Mouse (Mus musculus): ENCODE data around the gene Patz1.

Gene Patz1

DNA sequence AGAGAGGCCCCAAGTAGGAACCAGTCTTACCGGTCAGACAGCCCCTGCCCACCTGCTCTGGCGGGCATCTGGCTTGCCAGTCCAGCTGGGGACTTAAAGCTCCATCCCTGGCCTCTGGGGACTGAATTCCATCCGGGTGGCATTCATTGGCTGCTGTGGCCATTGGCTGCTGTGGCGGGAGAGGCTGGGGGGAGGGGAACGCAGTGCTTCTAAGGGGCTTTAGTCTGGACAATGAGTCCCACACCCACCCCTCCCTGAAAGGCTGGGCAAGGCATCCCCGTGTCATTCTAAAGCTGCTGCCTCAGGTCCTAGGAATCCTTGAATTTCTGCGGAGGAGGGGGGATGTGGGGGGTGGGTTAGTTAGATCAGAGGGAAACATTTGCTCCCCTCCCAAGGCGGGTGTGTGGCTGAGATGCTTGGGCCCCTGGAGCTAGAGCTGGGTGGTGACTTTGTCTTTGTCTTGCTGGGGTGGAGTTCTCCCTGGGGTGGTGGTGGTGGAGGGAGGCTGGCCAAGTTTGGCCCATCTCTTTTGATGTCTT is 4.1 kb downstream of the Patz1 start:
- no peak for DNase-seq

DNA sequence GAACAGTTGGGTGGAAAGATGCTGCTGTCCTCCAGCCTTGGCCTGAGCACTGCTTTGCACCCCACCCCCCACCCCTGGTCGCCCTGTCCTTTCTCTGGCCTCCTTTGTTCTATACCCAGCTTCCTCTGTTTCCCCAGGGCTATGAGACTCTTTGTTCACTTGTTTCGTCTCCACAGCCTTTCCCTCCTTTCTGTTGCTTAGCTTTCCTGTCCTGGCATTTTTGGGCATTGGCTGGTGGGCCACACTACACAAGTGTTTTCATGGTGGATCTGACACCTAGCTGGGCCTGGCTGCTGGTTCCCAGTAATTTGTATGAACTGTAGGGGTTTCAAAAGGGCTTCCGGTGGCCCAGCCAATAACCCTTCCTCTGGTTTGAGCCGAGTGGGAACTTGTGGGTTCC is 4.7 kb downstream of the Patz1 start:
- DNase-seq: no peak

DNA sequence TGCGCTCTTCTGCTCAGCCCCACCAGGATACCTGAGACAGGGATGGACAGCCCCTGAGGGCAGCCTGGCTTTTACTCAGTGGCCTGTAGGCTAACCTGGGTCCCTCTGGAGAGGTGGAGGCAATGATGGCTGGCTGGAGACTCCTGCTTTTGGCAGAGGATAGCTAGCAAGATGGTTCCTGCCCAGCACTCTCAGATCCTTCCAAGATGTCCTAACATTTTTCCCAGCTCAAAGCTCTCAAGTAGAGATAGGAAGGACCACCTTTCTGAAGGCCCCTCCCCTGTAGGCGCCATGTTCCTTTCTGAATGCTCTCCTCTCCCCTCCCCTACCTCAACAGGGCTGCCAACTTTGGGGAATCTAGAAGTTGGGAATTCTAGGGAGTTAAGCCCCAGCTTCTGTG is 6.0 kb downstream of the Patz1 start:
- DNase-seq: no peak

DNA sequence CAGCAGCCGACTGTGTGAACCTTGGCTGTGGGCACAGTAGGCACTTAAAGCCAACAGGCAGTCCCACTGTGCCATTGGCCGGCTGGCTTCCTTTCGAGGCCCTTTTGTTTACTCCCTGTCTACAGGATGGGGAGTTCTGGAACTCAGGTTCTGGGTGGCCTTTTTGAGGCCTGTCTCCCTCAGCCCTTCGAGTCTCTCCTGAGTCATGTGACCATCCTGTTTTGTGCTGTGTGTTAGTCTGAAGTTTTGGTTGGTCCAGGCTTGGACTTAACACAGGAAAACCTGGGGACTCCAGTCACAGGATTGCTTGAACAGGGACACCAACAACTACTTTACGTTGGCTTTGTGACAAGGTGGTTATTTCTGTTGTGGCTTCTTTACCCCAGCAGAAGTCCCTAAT is 7.4 kb downstream of the Patz1 start:
- DNase-seq: no peak

DNA sequence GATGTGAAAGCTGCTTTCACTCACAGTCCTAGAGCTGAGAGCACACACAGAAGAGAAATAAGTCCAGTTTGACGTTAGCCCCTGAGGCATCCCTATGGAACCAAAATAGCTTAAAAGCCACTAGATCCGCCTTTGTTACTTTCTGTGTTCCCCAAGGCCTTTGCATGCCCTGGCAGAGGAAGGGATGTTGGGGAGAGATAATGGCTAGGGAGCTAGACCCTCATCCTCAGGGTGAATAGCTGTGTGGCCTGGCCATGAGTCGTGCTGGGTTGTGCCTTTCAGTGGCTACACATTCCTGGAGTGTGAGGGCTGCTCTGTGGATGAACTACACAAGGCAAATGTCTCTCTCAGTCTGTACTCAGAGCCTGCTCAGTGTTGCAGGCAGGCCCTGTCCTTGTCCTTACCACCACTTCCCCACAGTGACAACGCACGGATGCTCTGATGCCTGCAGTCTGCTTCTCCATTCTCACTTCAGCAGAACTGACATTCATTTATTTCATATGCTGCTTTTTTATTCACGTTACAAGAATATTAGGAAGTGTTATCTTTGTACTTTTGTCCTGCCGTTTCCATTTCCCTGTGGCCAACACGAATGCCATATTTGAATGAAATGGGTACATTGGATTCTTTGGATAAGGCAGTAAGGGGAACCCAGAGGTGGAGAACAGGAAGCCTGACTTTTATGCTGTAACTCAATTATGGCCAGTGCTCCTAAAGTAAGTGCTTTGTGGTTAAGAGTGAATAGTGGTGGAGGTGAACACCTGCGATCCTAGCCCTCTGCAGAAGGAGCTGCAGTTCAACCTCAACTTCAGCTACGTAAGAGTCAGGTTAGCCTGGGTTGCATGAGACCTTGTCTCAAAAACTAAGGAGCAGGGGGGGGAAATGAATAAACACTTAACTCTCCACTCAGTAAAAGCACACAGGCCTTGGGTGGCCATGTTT is 9.5 kb downstream of the Patz1 start:
- no peak for DNase-seq

DNA sequence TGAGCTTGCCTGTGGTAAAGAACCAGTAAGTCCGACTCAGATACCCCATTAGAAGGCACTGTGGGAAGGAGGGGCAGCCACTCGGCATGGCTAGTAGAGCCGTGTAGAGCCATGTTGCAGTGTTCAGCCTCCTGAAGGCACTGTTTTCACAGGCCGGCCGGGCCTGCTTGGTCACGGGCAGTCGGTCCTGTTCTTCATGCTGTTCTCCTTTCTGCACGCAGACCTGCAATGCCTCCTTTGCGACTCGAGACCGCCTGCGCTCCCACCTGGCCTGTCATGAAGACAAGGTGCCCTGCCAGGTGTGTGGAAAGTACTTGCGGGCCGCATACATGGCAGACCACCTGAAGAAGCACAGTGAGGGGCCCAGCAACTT is 10.1 kb downstream of the Patz1 start:
- DNase-seq: no peak

DNA sequence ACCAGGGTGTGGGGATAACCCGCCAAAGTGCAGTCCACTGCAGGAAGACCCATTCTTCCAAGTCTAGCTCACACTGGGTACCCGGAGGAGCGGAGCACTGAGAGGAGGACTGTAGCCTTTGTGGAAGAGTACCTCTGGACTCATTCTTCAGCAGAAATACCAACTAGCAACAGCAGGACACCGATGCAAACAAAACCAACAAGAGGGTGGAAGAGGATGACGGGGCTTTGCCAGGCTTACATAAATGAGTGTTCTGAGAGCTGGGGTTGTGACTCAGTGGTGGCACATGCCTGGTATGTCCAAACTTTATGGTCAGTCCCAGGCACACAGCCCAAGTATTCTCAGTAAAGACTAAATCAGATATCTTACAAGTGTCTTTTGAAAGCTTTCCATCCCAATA is 12.4 kb downstream of the Patz1 start:
- DNase-seq: no peak

DNA sequence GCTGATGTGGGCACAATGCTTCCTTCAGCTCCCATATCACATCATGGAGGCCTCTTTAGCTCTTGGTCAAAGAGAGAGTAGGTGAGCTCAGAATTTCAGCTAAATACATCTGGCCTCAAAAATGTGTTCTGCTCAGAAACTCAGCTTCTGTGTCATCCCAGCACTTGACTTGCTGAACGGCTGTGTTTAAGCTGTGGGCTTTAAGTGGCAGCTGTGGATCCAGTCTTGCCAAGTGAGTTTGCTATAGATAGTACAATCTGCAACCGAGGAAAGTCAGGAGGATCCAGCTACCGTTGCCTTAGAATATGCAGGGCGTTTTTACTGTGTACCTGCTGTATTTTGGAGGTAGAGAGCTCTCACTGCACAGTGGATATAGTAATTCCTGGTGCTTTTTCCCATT is 13.7 kb downstream of the Patz1 start:
- peak; percentile 48 for DNase-seq

DNA sequence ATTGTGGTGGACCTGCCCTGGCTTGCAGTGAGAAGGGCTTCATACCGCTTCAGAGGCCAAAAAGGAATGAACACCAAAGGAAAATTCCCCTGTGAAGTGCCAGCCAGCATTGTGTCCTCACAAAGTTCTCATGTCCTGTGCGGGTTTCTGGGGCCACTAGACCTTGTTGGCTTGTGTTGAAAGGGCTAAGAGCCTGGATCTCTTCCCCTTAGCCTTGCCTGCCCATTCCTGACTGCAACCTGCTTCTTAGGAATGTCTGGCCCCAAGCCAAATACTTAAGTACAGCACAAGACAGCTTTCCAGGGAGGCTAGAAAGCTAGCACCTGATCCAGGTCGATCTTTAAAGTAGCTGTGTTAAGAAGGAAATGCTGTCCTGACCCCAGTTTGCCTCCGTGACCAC is 14.1 kb downstream of the Patz1 start:
- no peak for DNase-seq

DNA sequence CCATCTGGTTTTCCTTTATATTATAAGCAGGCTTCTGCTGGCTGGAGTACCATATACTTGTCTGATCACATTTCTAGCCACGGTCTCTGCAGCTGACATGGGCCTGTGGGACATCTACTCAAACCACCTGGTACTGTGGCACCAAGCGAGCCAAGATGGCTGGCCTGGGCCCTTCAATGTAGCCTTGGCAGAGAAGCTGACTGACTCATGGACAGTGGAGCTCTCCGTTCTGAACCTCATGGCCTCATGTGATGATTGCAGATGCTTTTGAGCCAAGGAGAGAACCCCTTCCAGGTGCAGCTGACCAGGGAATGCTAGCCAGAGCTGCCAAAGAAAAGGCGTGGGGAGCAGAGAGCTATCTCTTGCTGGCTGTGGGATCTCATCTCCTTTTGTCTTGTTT is 17.1 kb downstream of the Patz1 start:
- DNase-seq: no peak

DNA sequence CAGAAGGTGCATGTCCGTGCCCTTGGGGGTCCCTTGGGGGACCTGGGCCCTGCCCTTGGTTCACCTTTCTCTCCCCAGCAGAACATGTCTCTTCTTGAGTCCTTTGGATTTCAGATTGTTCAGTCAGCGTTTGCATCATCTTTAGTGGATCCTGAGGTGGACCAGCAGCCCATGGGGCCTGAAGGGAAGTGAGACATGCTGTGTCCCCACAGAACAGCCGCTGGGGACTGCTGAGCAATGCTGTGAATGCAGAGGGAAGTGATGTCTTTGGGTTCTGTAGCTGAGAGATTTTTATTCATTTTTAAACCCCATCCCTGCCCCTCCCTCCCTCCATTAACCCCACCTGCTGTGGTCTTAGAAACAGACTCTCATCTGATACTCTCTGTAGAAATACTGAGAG is 19.2 kb downstream of the Patz1 start:
- DNase-seq: no peak

DNA sequence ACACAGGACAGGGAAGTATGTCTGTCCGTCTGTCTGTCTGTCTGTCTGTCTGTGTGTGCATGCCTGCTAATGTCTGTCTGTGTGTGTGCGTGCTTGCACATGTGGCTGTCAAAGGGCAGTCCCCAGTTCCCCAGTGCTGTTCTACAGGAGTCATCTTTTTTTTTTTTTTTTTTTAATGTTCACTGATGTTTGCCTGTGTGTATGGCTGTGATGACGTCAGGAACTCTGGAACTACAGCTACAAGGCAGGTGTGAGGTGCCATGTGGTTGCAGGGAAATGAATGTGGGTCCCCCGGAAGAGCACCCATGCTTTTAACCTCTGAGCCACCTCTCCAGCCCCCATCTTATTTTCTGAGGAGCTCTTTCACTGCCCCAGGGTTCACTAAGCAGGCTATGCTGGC is 21.2 kb downstream of the Patz1 start:
- DNase-seq: no peak

DNA sequence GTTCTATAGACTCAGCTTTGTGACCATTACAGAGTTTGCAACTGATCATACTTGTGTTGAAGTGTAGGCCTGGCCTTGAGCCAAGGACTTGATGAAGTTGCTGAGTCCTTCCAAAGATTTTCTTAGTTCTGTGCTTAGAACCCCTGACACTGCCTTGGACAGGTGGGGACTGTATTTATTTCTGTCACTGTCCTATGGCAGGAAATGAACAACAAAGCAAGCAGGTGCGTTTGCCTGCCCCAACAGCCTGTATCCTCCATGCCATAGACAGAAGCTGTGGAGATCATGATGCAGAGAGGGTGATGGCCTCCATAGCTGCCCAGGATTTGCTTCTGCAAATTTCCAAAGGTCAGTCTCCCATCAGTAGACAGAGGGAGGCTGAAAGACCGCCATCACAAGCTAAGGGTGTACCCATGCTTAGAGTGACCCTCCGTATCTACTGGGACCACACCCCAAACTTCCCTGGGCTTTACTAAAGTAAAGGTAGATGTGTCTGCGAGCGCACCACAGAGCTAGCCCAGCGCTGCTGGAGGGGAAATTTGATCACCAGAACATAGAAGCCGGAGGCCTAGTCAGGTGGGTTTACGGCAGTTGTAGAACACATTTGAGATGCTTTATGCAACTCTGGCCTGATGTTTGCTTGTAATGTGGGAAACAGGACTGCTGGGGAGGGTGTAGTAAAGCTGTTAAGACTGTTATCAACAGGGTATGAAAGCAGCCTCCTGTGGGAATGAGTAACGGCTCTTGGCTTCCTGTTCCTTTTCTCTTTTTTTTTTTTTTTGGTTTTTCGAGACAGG is 22.3 kb downstream of the Patz1 start:
- no peak for DNase-seq

DNA sequence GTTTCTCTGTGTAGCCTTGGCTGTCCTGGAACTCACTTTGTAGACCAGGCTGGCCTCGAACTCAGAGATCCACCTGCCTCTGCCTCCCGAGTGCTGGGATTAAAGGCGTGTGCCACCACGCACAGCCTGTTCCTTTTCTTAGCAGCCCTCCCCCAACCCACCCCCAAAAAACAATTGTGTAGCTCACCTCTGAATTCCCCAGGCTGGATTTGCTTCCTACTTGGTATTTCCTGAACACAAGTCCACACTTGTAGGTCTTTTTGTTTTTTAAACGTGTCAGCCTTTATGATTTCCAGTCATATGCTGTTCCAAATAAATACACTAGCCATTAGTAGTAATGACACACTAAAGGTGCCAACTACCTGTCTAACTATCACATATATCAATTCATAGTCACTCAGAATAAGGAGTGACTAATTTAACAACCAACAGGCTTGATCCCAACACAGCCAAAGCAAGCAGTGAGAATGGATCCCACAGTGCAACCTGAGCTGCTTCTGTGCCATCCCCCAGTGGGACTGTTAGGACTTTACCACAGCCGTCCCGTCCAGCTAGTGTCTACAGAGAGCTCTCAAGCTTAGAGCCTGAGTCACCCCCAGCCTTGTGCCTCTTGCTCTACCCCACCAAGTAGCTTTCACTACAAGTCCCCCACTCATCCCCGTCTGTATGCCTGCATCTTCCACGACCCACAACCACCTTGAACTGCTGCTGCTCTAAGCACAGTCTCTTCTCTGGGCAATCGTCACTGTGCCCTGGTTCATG is 23.1 kb downstream of the Patz1 start:
- no peak for DNase-seq

DNA sequence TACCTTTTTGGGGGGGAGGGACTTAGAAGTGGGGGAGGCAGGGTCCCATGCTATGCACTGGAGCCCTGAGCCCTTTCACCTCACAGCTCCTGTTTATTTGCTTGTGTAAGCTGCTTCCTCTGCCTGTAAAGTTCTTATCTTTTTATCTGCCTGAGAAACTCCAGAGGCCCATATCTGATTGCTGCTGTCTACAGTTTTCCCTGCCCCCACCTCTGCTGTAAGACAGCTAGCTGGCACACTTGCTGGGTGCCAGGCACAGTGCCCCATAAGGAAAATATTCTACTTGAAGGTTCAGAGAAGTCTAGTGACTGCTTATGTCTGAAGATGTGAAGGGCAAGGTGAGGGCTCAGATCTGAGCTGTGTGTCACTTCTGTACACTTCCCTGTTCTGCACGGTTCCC is 24.6 kb downstream of the Patz1 start:
- no peak for DNase-seq

DNA sequence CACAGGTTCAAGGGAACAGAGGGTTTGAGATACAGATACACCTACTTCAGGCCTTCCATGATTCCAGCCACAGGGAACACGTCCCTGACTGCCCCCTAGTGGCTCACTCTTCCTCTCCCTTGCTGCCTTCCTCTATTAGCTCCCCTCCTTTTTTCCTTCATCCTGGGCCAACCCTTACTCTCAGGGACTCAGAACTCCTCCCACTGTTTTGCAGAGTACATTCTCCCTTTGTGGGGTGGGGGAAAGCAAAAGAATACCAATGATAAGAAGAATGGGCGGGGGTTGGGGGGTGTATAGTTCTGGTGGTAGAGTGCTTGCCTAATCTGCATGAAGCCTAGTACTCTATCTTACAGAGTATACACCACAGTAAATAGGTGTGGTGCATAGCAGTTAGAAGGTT is 25.5 kb downstream of the Patz1 start:
- DNase-seq: no peak

DNA sequence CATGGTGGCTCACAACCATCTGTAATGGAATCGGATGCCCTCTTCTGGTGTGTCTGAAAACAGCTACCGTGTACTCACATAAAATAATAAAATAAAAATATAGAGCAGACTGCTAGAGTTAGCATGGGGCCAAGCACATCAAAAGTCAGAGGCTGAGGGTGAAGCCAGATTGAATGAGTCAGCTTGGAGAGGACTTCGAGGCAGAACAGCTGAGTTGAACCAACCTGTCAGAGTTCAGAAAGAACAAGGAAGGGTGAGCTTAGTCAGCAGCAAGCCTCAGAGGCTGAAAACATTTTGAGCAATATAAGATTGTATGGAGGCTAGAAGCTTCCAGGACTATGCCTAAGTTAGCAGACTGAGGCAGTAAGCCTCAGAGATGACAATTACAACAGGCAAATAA is 29.6 kb downstream of the Patz1 start:
- DNase-seq: no peak

DNA sequence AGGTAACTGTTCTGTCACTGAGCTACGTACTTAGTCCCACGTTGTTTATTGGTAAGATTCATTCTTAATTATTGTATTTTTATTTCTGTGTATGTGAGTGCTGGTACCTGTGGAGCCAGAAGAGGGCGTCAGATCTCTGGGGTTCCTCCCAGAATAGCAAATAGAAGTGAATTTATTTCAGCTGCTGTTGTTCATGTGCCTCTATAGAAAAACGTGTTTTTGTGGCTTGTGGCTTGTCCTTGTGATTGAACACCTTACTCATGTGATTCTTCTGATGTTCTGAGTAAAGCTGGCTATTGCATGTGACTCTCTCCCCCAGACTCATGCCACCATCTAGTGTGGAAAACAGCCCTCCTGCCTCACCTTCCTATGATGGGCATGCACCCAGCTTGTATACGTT is 39.6 kb downstream of the Patz1 start:
- DNase-seq: no peak

DNA sequence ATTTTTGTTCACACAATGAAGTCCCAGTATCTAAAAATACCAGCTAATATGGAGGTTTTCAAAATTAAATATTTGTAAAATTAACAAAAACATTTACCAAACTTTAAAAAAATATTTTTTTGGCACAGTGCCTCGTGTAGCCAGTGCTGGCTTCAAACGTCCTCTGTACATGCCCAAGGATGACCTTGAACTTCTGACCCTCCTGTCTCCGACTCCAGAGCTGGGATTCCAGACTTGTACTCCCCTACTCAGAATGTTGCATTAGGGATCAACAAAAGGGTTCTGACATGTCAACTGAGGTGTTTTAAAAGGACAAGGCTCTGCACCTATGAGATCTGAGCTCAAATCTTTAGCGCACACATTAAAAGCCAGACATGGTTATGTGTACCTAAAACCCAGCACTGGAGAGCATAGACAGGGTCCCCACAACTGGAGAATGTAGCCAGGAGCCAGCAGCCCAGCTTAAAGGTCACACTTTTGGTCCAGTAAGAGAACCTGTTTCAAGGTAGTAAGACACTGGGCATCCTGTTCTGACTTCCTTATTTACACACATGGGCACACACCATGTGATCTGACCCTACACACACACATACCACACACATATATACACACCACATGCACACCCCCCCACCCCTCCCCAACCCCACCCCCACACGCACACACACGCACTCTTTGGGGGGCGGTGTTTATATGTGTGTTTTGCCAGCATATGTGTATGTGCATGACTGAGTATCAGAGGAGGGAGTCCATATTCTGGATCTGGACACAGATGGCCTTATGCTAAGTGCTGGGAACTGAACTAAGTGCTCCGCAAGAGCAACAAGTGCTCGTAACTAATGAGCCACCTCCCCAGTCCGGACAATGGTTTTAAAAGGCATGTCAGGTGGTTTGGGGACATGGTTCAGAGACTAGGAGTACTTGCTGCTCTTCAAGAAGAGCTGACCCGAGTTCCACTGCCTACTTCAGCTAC is 40.4 kb downstream of the Patz1 start:
- DNase-seq: no peak

DNA sequence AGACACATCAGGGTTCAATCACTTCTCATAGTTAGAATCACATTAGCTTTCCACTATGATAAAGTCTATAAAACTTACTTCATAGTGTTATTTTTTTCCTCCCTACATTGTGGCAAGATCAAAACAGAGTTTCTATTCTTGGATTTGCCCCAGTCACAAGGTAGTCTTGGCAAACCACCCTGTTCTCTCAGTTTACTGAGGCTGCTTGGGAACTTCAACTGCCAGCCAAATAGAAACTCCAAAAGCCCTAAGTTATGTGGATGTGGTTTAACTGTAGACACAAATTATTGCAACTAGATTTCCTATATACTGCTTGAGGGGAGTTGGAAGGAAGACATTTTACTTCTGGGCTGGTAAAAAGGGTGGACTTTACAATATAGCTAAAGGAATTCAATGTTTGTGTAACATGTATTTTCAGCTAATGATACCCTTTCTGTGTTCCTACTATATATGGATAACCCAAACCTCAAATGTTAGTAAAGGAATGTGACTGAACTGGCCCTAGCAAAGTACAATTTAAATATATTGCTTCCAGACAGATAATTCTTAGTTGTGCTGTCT is 41.3 kb downstream of the Patz1 start, which contains the start of gene Pik3ip1:
TSS of gene Pik3ip1 (plus strand) at position 511 of the 561 bp plus-strand sequence.
- no peak for DNase-seq

DNA sequence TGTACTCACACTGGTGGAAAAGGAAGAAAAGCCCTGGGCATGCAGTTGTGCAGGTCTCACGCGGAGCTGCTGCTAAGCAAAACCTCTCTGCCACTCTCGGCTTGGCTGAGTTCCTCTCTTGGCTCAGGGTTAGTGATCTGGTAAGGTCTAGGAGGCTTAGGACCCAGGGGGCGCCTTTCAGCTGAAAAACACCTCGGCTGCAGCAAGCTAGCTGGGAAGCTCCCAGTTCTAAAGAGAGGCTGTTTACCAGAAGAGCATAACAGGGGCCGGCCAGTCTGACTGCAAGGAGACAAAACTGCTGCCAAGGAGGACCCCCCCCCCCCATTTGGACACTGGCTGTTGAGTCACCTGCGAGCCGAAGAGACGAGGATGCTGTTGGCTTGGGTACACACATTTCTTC is 41.9 kb downstream of the Patz1 start:
- peak; percentile 81 for DNase-seq

Measured in right cerebral cortex, postnatal 25 days (tissue).